Mouse (Mus musculus) neural tube, embryonic 14.5 days (tissue): ENCODE measurements around the gene Parm1. TPM values are rescaled to one million over a fixed set of nuclear protein-coding genes. Genes with fewer than 3 reads are reported as not detected.

Source experiments
- ATAC-seq: fragments of 200-750 bp; cut with Nextera tagmentation; 2 replicates; pipeline ENCODE4 v1.8.0; 2017; ENCODE audit warnings: low read depth, mild to moderate bottlenecking, moderate TSS enrichment, moderate library complexity
- H3K27ac ChIP-seq: fragments of 300-500 bp; sonication (generic); 2 replicates; pipeline ENCODE4 v1.5.1; 2014; ENCODE audit warnings: low read depth, mild to moderate bottlenecking, control low read depth, low read length, moderate library complexity, mixed read lengths
- H3K27me3 ChIP-seq: fragments of 300-500 bp; sonication (generic); 2 replicates; pipeline ENCODE4 v1.6.1; 2014; ENCODE audit warnings: low read length; ENCODE audit not compliant: control insufficient read depth, insufficient read depth
- H3K36me3 ChIP-seq: fragments of 300-500 bp; sonication (generic); 2 replicates; pipeline ENCODE4 v1.6.1; 2014; ENCODE audit warnings: low read length, mixed read lengths; ENCODE audit not compliant: control insufficient read depth, insufficient read depth
- H3K4me1 ChIP-seq: fragments of 300-500 bp; sonication (generic); 2 replicates; pipeline ENCODE4 v1.6.1; 2014; ENCODE audit warnings: low read length; ENCODE audit not compliant: control insufficient read depth, insufficient read depth
- H3K4me2 ChIP-seq: fragments of 300-500 bp; sonication (generic); 2 replicates; pipeline ENCODE4 v1.6.1; 2014; ENCODE audit warnings: mild to moderate bottlenecking, low read depth, low read length, control low read depth
- H3K4me3 ChIP-seq: fragments of 300-500 bp; sonication (generic); 2 replicates; pipeline ENCODE4 v1.5.1; 2014; ENCODE audit warnings: low read depth, low read length, control low read depth, mixed read lengths
- H3K9ac ChIP-seq: fragments of 300-500 bp; sonication (generic); replicated peaks from 2 replicates; pipeline ENCODE4 v1.6.1; 2014; ENCODE audit warnings: low read depth, mild to moderate bottlenecking, control low read depth, low read length, mixed read lengths
- H3K9me3 ChIP-seq: fragments of 300-500 bp; sonication (generic); 2 replicates; pipeline ENCODE4 v1.6.1; 2016; ENCODE audit warnings: low read length; ENCODE audit not compliant: control insufficient read depth
- WGBS: fragments of 180-500 bp; shearing (Covaris S2); extraction: QIAGEN DNeasy Blood & Tissue Kit; methylation state at CpG from one replicate; pipeline ENCODE4 v1.1.7; 2014; 5-methylcytosine and 5-hydroxymethylcytosine counted together
- polyA plus RNA-seq: library from polyadenylated mRNA; unstranded; fragments of >200 nt; fragmentation: Nextera tagmentation; extraction: Ambion mirVana; gene quantifications from 2 replicates; pipeline ENCODE4 v1.2.1, GENCODE M21; 2014

Gene Parm1
- polyA plus RNA-seq, 1 experiment from 2014 or later, result 6.4 TPM

DNA sequence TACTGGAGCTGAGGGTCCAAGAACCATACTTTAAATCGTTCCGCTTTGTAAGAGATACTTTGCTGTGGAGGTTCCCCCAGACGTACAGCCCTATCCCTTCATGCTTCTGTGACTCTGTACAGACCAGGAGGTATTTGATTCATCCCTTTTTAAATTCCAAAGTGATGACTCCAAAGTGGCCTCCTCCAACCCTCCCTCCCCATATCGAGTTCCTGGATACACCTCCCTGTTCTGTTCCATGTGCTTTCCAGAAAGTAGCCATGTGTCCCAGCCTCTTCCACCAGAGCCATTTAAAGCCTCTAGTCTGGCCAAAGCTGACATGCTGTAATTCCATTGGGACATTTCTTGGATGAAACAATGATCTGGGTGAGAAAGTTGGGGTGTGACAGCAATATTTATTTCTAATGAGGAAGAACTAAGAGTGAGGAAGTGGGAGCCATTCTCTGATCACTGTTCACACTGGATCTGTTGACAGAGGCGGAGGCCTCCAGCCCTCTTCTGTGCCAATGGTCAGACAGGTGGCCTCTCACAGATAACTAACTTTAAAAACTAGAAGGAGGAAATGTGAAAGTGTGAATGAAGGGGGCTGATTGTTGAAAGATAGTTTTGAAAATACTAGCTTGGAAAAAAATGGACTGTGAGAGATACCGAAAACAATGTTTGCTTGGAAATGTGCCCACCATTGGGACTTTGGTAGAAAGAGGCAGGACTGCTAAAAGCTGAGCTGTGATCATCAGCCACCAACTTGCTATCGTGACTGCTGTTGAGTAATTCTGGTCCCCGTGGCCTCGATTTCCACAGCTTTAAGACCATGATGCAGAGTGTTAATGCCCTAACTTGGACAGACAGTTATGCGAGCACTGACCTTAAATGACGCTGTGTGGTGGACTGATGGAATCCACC, 100.2 kb downstream of the Parm1 start:
- no peak overlapping the region for H3K4me3 ChIP-seq
- H3K27me3 ChIP-seq, result no peaks in the 10 kb centered on the region
- 90% methylated on average over 11 of the region's 11 CpGs for WGBS
- H3K36me3 ChIP-seq, result no peaks in the 10 kb centered on the region
- H3K27ac ChIP-seq, result no peak overlapping the region
- no peaks in the 10 kb centered on the region for H3K4me1 ChIP-seq
- no peak overlapping the region for H3K9ac ChIP-seq
- H3K4me2 ChIP-seq, result no peak overlapping the region
- H3K9me3 ChIP-seq, result no peaks in the 10 kb centered on the region
- no peak for ATAC-seq

DNA sequence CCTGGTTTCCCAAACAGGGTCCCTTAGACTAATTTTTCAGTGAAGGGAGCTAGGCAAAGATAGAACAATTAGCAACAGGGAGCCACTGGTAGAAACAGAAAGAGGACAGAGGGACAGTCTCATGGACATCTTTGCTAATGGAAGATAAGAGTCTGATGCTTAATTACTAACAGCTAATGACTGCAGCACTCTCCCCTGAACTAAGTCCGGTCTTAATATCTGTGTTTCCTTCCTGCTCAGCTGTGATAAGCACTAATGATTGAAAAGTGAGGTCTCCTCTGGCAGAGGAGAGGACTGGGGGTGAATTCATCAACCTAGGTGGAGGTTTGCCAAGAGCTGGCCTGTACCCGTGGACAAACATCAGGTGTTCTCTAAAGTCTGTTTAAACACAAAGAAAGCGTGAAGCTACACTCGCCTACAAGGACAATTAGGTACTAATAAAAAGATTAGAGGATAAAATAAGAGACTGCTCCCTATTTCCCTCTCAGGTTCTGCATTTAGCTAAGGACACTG, 101.3 kb downstream of the Parm1 start:
- H3K9ac ChIP-seq, result no peak overlapping the region
- H3K36me3 ChIP-seq, result no peaks in the 10 kb centered on the region
- no peak overlapping the region for H3K27ac ChIP-seq
- H3K9me3 ChIP-seq, result no peaks in the 10 kb centered on the region
- no peak overlapping the region for H3K4me2 ChIP-seq
- no peaks in the 10 kb centered on the region for H3K27me3 ChIP-seq
- ATAC-seq, result no peak
- H3K4me3 ChIP-seq, result no peak overlapping the region
- 80% methylated on average over 4 of the region's 4 CpGs for WGBS
- H3K4me1 ChIP-seq, result no peaks in the 10 kb centered on the region

DNA sequence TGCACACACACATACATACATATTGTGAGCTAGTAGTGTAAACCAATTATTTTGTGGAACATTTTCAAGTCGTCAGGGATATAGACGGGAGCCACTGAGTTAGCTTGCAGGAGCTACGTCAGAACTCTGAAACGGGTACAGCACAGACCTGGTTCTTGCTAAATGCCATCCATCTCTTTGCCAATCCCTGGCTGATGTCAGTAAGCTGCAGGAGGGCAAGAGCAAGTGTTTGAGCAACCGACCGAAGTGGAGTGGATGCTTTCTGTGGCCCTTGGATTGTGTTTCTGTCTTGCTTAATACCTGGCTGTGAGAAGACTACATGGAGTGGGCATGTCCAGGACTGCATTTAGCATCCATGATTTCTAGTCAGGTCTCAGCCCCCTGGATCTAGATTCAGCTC, 103.8 kb downstream of the Parm1 start:
- no peak for ATAC-seq
- H3K9ac ChIP-seq, result no peak overlapping the region
- WGBS, result 96% methylated on average over 6 of the region's 6 CpGs
- H3K36me3 ChIP-seq, result no peaks in the 10 kb centered on the region
- no peaks in the 10 kb centered on the region for H3K4me1 ChIP-seq
- no peaks in the 10 kb centered on the region for H3K9me3 ChIP-seq
- no peak overlapping the region for H3K27ac ChIP-seq
- H3K4me3 ChIP-seq, result no peak overlapping the region
- H3K27me3 ChIP-seq, result no peaks in the 10 kb centered on the region
- no peak overlapping the region for H3K4me2 ChIP-seq

DNA sequence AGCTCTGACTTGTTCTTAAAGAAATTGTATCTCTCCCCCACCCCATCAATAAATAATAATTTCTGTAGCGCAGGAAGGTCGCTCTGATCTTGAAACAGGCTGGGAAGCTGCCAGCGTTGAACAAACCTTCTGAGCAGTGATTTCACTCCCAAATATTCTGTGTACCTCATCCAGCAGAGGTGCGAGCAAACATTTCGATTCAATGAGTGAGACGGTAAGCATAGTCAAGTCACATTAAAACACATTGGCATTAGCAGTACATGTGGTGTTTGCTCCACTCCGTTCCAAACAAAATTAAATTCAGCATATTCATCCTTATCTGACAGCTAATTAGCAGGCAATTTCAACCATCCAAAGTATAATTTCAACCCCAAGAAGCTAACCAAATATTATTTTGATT, 109.4 kb downstream of the Parm1 start:
- Histone ChIP-seq H3K27me3 (no peaks in the 10 kb centered on the region), H3K36me3 (no peaks in the 10 kb centered on the region), H3K27ac (no peak overlapping the region), H3K9ac (no peak overlapping the region), H3K4me3 (no peak overlapping the region), H3K4me1 (no peaks in the 10 kb centered on the region), H3K4me2 (no peak overlapping the region), H3K9me3 (no peaks in the 10 kb centered on the region)
- ATAC-seq, result no peak
- whole genome bisulfite sequencing, result 94% methylated on average over 7 of the region's 7 CpGs

DNA sequence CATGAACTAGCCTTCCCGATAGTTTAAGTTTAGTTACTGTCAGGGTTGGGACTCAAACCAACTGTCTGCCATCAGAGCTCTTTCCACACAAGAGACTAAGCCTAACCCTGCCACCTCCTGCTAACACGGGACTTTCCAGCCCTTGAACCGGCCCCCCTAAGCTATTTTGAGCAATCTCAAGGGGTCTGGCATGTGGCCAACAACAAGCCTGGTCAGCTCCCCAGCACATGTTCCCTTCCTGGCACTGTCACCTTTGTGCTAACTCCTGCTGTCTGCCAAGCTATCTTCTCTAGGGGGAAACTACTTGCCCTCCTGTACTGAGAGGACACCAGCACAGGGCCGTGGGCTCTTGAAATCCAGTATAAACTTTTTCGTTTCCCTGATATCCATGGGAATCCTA, 112.1 kb downstream of the Parm1 start:
- Histone ChIP-seq H3K4me2 (no peak overlapping the region), H3K27ac (no peak overlapping the region), H3K4me1 (no peaks in the 10 kb centered on the region), H3K36me3 (no peaks in the 10 kb centered on the region), H3K4me3 (no peak overlapping the region), H3K27me3 (no peaks in the 10 kb centered on the region), H3K9me3 (no peaks in the 10 kb centered on the region), H3K9ac (no peak overlapping the region)
- no peak for ATAC-seq
- 66% methylated on average over 5 of the region's 5 CpGs for WGBS

DNA sequence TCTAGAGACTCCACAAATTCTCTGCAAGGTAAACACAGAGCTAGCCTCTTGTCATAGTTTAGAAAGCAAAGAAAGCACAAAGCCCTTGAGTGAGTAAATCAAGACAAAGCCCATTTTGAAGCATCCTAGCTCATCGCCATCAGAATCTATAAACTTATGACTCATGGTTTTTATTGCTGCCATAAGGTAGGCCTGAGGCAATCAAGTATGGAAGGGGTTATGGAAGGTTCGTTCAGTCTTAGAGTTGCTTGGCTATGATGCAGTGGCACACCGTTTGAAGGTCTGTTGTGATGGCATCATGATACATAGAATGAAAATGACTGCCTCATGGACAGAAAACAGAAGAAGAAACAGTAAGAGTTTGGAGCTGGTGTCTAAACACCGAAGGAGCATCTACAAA, 133.9 kb downstream of the Parm1 start:
- H3K4me2 ChIP-seq, result no peak overlapping the region
- no peak overlapping the region for H3K9ac ChIP-seq
- no peaks in the 10 kb centered on the region for H3K9me3 ChIP-seq
- ATAC-seq, result no peak
- H3K27ac ChIP-seq, result no peak overlapping the region
- no peaks in the 10 kb centered on the region for H3K27me3 ChIP-seq
- WGBS, result 87% methylated on average over 4 of the region's 4 CpGs
- no peak overlapping the region for H3K4me3 ChIP-seq
- no peaks in the 10 kb centered on the region for H3K36me3 ChIP-seq
- no peaks in the 10 kb centered on the region for H3K4me1 ChIP-seq

DNA sequence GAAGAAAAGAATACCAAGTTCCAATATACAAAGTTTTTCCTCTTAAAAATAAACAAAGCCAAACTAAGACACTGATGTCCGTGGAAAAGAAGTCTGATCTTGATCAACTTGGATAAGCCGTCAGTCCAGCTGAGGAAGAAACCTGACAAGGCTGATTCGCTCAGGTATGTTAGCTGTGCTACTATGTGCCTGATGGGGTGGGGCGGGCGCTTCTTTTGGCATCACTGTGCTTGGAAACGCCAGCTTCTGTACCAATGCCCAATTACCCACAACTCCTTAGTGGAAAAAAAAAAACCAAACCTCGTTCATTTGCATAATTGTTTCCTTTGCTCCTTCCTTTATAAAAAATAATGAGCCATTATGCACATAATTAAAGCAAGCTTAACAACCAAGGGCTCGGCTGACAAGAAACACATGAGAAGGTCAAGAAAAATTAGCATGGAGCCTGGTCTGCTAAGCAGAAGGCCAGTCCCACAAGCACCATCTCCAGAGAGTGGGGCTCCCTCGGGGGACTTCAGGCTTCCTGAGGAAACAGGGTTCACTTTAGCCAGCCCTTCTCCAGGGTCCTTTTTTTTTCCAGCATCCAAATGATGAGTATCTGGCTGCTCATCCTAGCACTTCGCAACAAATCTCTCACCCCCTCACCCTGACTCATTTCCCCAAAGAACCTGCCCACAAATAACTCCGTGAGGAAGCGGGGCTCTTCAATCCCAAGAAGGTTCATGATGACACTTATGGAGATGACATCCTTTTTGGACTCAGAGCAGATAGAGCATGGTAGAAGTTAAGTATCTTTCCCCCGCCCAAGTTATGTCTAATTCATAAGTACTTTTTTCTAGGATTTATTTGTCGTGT, 135.9 kb downstream of the Parm1 start:
- ATAC-seq, result no peak
- H3K27ac ChIP-seq, result no peak overlapping the region
- H3K9me3 ChIP-seq, result no peaks in the 10 kb centered on the region
- H3K4me1 ChIP-seq, result no peaks in the 10 kb centered on the region
- H3K9ac ChIP-seq, result no peak overlapping the region
- H3K27me3 ChIP-seq, result no peaks in the 10 kb centered on the region
- no peaks in the 10 kb centered on the region for H3K36me3 ChIP-seq
- H3K4me2 ChIP-seq, result no peak overlapping the region
- H3K4me3 ChIP-seq, result no peak overlapping the region
- WGBS, result 81% methylated on average over 14 of the region's 14 CpGs

DNA sequence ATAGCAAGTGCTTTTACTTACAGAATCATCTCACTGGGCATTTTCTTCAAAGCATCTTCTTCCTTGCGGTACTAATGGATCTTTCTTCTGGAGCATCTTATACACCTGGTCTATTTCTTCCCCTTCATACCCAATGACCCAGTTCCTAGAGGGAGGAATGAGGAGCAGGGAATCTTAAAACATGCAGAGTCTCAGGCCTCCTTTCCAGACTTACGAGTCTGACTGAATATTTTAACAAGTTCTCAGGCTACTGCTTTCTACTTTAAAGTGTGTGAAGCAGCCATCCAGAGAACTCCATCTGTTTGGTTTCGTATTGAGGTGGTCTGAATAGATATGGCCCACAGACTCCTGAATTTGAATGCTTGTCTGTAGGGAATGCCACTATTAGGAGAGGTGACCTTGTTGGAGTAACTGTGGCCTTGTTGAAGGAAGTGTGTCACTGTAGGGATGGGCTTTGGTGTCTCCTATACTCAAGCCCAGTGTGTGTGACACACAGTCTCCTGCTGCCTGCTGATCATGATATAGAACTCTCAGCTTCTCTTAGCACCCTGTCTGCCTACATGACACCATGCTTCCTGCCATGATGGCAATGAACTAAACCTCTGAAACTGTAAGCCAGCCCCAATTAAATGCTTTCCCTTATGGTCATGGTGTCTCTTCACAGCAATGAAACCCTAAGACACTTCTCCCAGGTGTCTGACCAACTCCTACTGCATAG, 137.1 kb downstream of the Parm1 start:
- Histone ChIP-seq H3K9ac (no peak overlapping the region), H3K36me3 (no peaks in the 10 kb centered on the region), H3K4me2 (no peak overlapping the region), H3K27ac (no peak overlapping the region), H3K4me1 (no peaks in the 10 kb centered on the region), H3K27me3 (no peaks in the 10 kb centered on the region), H3K4me3 (no peak overlapping the region), H3K9me3 (no peaks in the 10 kb centered on the region)
- ATAC-seq, result no peak
- 91% methylated on average over 3 of the region's 3 CpGs for WGBS
